Mouse (Mus musculus) liver, embryonic 11.5 days (tissue): ENCODE measurements around the gene Bnip1. TPM values are rescaled to one million over a fixed set of nuclear protein-coding genes. Genes with fewer than 3 reads are reported as not detected.

Source experiments
- ATAC-seq: fragments of 200-750 bp; cut with Nextera tagmentation; replicated peaks from 2 replicates; pipeline ENCODE4 v1.8.0; 2017; ENCODE audit warnings: moderate number of reproducible peaks, mild to moderate bottlenecking, moderate TSS enrichment, moderate library complexity; ENCODE audit not compliant: low FRiP score
- DNase-seq: peaks from one replicate; pipeline ENCODE4 v3.0.0-alpha.2; 2017; ENCODE audit warnings: low spot score
- H3K27ac ChIP-seq: fragments of 300-500 bp; sonication (generic); 2 replicates; pipeline ENCODE4 v1.5.1; 2014; ENCODE audit warnings: mild to moderate bottlenecking, low read depth, low read length, control low read depth
- H3K27me3 ChIP-seq: fragments of 300-500 bp; sonication (generic); replicated peaks from 2 replicates; pipeline ENCODE4 v1.6.1; 2014; ENCODE audit warnings: low read length, mixed read lengths; ENCODE audit not compliant: control insufficient read depth, insufficient read depth
- H3K36me3 ChIP-seq: fragments of 300-500 bp; sonication (generic); 2 replicates; pipeline ENCODE4 v1.6.1; 2014; ENCODE audit warnings: mild to moderate bottlenecking, low read length, moderate library complexity, mixed read lengths; ENCODE audit not compliant: control insufficient read depth, insufficient read depth
- H3K4me1 ChIP-seq: fragments of 300-500 bp; sonication (generic); replicated peaks from 2 replicates; pipeline ENCODE4 v1.6.1; 2014; ENCODE audit warnings: low read length, mixed read lengths; ENCODE audit not compliant: control insufficient read depth, insufficient read depth
- H3K4me2 ChIP-seq: fragments of 300-500 bp; sonication (generic); 2 replicates; pipeline ENCODE4 v1.6.1; 2014; ENCODE audit warnings: mild to moderate bottlenecking, control low read depth, moderate library complexity
- H3K4me3 ChIP-seq: fragments of 300-500 bp; sonication (generic); 2 replicates; pipeline ENCODE4 v1.5.1; 2014; ENCODE audit warnings: low read depth, low read length, control low read depth
- H3K9ac ChIP-seq: fragments of 300-500 bp; sonication (generic); 2 replicates; pipeline ENCODE4 v1.6.1; 2014; ENCODE audit warnings: low read depth, low read length, control low read depth
- H3K9me3 ChIP-seq: fragments of 300-500 bp; sonication (generic); 2 replicates; pipeline ENCODE4 v1.6.1; 2016; ENCODE audit warnings: low read length, inconsistent platforms, mixed read lengths; ENCODE audit not compliant: control insufficient read depth
- WGBS: fragments of 180-500 bp; shearing (Covaris S2); extraction: QIAGEN DNeasy Blood & Tissue Kit; methylation state at CpG from one replicate; pipeline ENCODE4 v1.1.7; 2014; 5-methylcytosine and 5-hydroxymethylcytosine counted together
- polyA plus RNA-seq: library from polyadenylated mRNA; unstranded; fragments of >200 nt; fragmentation: Nextera tagmentation; extraction: Ambion mirVana; gene quantifications from 2 replicates; pipeline ENCODE4 v1.2.1, GENCODE M21; 2014

Bnip1 gene
- polyA plus RNA-seq, 1 experiment from 2014 or later, result 44.0 TPM

- ATAC-seq (no peak), DNase-seq (no peak)
- WGBS, result 78% methylated on average over 3 of the region's 3 CpGs
- Histone ChIP-seq H3K9me3 (no peaks in the 10 kb centered on the region), H3K4me2 (no peak overlapping the region), H3K4me1 (no peaks in the 10 kb centered on the region), H3K27me3 (no peaks in the 10 kb centered on the region), H3K4me3 (no peak overlapping the region), H3K36me3 (no peaks in the 10 kb centered on the region), H3K9ac (no peak overlapping the region), H3K27ac (no peak overlapping the region)
Measured at GRCm38 (mm10) chr17:26802886-26803285, 22.0 kb downstream of the Bnip1 start.

GRCm38 (mm10) chr17:26812607-26813006 lies 31.7 kb downstream of the Bnip1 start:
- H3K36me3 ChIP-seq, result no peaks in the 10 kb centered on the region
- H3K9ac ChIP-seq, result no peak overlapping the region
- H3K4me2 ChIP-seq, result no peak overlapping the region
- WGBS, result 70% methylated on average over 2 of the region's 2 CpGs
- DNase-seq, result no peak
- ATAC-seq, result no peak
- H3K27ac ChIP-seq, result no peak overlapping the region
- no peaks in the 10 kb centered on the region for H3K9me3 ChIP-seq
- peaks cover 2% of the 10 kb centered on the region; the same call in 1 of the 2 replicates for H3K27me3 ChIP-seq
- no peaks in the 10 kb centered on the region for H3K4me1 ChIP-seq
- H3K4me3 ChIP-seq, result no peak overlapping the region

- H3K4me3 ChIP-seq, result no peak overlapping the region
- H3K9ac ChIP-seq, result no peak overlapping the region
- no peak for DNase-seq
- no peaks in the 10 kb centered on the region for H3K4me1 ChIP-seq
- no peak for ATAC-seq
- 61% methylated on average over 9 of the region's 9 CpGs for WGBS
- no peaks in the 10 kb centered on the region for H3K36me3 ChIP-seq
- H3K9me3 ChIP-seq, result no peaks in the 10 kb centered on the region
- no peak overlapping the region for H3K4me2 ChIP-seq
- no peak overlapping the region for H3K27ac ChIP-seq
- peaks cover 2% of the 10 kb centered on the region; the same call in 1 of the 2 replicates for H3K27me3 ChIP-seq
Measured at GRCm38 (mm10) chr17:26813497-26813896, 32.6 kb downstream of the Bnip1 start.

GRCm38 (mm10) chr17:26816810-26817209 lies 35.9 kb downstream of the Bnip1 start:
- no peak for ATAC-seq

GRCm38 (mm10) chr17:26817776-26818175 lies 36.9 kb downstream of the Bnip1 start:
- DNase-seq (no peak), ATAC-seq (no peak)
- Histone ChIP-seq H3K4me2 (no peak overlapping the region), H3K9me3 (no peaks in the 10 kb centered on the region), H3K9ac (no peak overlapping the region; the same call in 1 of the 2 replicates), H3K4me1 (no peaks in the 10 kb centered on the region), H3K4me3 (no peak overlapping the region), H3K27me3 (no peaks in the 10 kb centered on the region), H3K36me3 (no peaks in the 10 kb centered on the region), H3K27ac (no peak overlapping the region)

More at GRCm38 (mm10) chr17:26816810-26817209, 35.9 kb downstream of the Bnip1 start:
- DNase-seq, result no peak
- Histone ChIP-seq H3K27me3 (no peaks in the 10 kb centered on the region; the same call in 1 of the 2 replicates), H3K9ac (no peak overlapping the region), H3K4me2 (no peak overlapping the region), H3K9me3 (no peaks in the 10 kb centered on the region), H3K36me3 (no peaks in the 10 kb centered on the region), H3K4me1 (no peaks in the 10 kb centered on the region), H3K4me3 (no peak overlapping the region), H3K27ac (no peak overlapping the region)
- 61% methylated on average over 6 of the region's 6 CpGs for WGBS

GRCm38 (mm10) chr17:26826131-26826530 lies 45.3 kb downstream of the Bnip1 start:
- ATAC-seq (no peak), DNase-seq (no peak)
- H3K9ac ChIP-seq, result no peak overlapping the region
- no peaks in the 10 kb centered on the region for H3K4me1 ChIP-seq
- H3K9me3 ChIP-seq, result no peaks in the 10 kb centered on the region
- H3K27me3 ChIP-seq, result peaks cover 7% of the 10 kb centered on the region
- H3K36me3 ChIP-seq, result no peaks in the 10 kb centered on the region
- H3K4me3 ChIP-seq, result no peak overlapping the region
- H3K27ac ChIP-seq, result no peak overlapping the region
- no peak overlapping the region for H3K4me2 ChIP-seq
- WGBS, result 62% methylated on average over 16 of the region's 17 CpGs

GRCm38 (mm10) chr17:26833806-26834205 lies 52.9 kb downstream of the Bnip1 start:
- no peaks in the 10 kb centered on the region for H3K4me1 ChIP-seq
- H3K9ac ChIP-seq, result no peak overlapping the region
- 66% methylated on average over 2 of the region's 2 CpGs for WGBS
- ATAC-seq (no peak), DNase-seq (no peak)
- H3K27me3 ChIP-seq, result peaks cover 52% of the 10 kb centered on the region
- H3K36me3 ChIP-seq, result no peaks in the 10 kb centered on the region
- no peaks in the 10 kb centered on the region for H3K9me3 ChIP-seq
- no peak overlapping the region for H3K27ac ChIP-seq
- no peak overlapping the region for H3K4me3 ChIP-seq
- H3K4me2 ChIP-seq, result no peak overlapping the region

- Histone ChIP-seq H3K4me2 (no peak overlapping the region), H3K27ac (no peak overlapping the region), H3K4me3 (no peak overlapping the region), H3K27me3 (peaks cover 58% of the 10 kb centered on the region), H3K4me1 (no peaks in the 10 kb centered on the region; the same call in 1 of the 2 replicates), H3K9ac (no peak overlapping the region), H3K9me3 (no peaks in the 10 kb centered on the region), H3K36me3 (no peaks in the 10 kb centered on the region)
- ATAC-seq, result no peak
- no peak for DNase-seq
- 56% methylated on average over 5 of the region's 5 CpGs for WGBS
Measured at GRCm38 (mm10) chr17:26834302-26834965, 53.6 kb downstream of the Bnip1 start.
